Mouse (Mus musculus) heart, postnatal 14 days (tissue): ENCODE results near the gene Atg4d. TPM values are rescaled to one million over a fixed set of nuclear protein-coding genes. Genes with fewer than 3 reads are reported as not detected.
"Not testable (repeated sequence)": the region's sequence is repeated elsewhere in the genome, so short reads cannot be mapped to it uniquely, and the experiment has no call there.

Experiments
- DNase-seq, 2 experiments: peaks; one replicate each; pipeline ENCODE4 v3.0.0; 2021 to 2022
- intact Hi-C: fragments of 180-260 bp; cut with DNase I; formaldehyde crosslinking; loops from one replicate; pipeline ENCODE4 v1.15.1; 2025
- total RNA-seq, 2 experiments: library from RNA; stranded (reverse); gene quantifications; 2 replicates each; pipeline ENCODE4 v1.2.3; 2021

Atg4d gene
- total RNA-seq, 2 experiments from 2014 or later, result 73.3 to 85.0 TPM

- intact Hi-C loops, result no loop called here
- DNase-seq, result no peak
These were observed 3.2 kb downstream of the Atg4d start for GRCm38 (mm10) chr9:21268305-21268704.

GRCm38 (mm10) chr9:21269590-21269989, 4.5 kb downstream of the Atg4d start:
- intact Hi-C loops, DNase-seq: not testable (repeated sequence)

DNA sequence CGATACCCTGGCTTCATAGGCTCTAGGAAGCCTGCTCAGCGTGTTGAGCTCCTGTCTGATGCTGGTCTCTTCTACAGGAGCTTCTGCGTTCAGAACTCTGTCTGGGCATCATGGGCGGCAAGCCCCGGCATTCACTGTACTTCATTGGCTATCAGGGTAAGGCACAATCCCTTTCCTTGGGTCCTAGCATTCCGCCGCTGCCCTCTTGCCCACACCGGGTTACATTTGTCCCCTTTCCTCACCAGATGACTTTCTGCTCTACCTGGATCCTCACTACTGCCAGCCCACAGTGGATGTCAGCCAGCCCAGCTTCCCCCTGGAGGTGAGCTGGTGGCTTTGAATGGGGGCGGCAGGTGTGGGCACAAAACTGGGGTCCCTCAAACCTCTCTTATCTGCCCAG, 7.3 kb downstream of the Atg4d start:
- no peak for DNase-seq
- intact Hi-C loops, result no loop called here

DNA sequence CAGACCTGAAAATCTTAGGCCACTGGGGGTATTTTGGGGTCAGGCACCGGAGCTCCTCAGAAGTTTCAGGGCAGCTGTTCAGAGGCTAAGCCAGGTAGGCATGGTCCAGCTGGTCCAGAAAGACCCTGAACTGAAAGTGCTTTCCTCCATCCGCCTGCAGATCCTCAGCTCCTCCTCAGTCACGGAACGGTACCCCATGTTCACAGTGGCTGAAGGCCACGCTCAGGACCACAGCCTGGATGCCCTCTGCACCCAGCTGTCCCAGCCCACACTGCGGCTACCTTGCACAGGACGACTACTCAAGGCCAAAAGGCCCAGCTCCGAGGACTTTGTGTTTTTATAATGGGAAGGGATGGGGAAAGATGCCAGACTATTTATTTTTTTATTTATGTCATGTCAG, 8.0 kb downstream of the Atg4d start:
- intact Hi-C loops, result no loop called here
- no peak for DNase-seq

DNA sequence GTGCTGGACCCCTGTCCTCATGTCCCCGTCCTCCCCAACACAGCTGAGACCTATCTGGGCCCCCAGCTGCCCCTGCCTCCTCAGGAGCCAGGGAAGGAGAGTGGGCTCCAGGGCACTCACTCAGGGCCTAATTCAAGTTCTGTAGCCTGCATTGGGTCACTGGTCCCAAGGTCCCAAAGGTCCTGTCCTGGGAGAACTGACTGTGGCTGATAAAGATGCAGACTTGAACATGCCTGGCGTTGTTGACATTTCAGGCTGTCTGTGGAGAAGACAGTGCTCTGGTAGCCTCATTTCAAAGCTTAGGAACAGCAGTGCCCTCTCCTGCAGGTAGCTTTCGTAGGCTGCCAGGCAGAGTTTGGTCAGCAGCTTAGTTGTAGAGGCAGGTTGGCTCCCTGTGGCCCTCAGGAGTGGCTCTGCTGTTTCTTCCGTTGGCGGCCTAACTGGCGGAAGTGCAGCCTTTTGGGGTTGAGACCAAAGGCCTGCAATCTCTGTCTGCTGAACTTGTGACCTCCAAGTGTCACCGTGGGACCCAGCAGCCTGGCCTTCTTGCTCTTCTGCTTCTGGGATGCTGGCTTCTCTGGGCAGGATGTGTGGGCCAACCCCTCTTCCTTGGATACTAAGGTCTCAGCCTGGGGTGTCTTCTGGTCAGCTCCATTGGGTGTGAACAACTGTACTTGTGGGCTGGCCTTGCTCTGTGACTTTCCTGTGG, 8.6 kb downstream of the Atg4d start:
- intact Hi-C loops, result no loop called here
- no peak for DNase-seq

DNA sequence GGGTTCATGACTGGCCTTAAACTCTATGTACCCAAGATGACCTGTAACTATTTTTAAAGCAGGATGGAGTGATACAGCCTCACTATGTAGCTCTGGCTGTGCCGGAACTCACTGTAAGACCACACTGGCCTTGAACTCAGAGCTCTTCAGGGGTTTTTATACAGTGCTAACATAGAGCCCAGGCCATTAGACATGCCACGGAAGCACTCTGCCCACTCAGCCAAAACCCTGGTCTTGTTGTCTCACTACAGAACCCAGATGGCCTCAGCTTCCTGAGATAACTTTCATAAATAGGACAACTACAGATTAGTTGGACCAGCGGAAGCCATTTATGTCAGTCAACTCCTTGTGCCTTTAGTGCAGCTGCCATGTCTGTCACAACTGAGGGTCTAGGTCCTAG, 9.2 kb downstream of the Atg4d start:
- intact Hi-C loops, result no loop called here
- DNase-seq, result no peak

DNA sequence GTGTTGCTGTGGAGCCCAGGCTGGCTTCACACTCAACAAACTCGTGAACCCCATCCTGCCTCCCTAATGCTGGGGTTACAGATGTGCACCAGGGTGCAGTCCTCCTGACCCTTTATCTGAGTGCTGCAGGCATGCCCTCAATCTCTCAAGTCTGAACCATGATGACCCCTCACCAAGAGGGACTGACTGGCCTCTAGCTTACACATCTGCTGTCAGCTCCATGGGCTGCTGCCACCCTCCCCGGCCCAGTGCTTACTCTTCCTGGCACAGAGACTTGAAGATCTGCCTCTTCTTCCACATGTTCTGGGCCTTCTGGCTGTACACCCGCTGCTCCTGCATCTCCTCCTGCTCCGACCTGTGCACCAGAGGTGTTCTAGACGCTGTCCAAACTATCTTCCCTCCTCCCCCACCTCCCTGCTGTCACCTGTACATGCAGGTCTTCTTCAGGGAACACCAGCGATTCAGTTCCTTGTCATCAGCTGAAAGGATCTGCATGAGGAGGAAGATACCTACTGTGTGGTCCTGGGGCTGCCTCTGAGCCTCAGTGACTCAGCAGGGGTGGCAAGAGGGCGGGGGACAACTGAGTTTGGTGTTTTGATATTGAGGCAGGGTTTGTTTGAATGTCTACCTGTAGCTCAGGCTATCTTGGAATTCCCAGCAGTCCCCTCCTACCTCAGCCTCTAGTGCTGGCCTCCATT, 10.1 kb downstream of the Atg4d start:
- no peak for DNase-seq
- intact Hi-C loops, result loop anchor here (5.0 kb wide), 1 partner anchor 38 kb away; the partner anchor contains the start of gene Keap1

DNA sequence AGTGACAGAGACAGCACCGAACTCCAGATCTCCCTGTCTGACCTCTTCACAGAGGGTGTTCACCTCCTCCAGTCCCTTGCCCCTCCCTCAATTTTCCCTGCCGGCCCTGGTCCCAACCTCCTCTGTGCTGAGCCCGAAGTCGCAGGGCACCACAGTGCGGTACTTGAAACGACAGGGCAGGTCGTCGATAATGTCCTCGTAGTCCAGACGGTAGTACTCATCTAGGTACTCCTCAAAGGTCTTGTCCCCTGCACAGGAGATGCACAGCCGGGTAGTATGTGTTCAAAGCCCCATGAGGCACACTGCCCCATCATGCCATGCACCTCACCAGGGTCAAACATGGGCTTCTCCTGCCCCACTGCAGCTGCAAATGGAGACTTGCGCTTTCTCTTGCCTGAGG, 10.6 kb downstream of the Atg4d start:
- intact Hi-C loops, result loop anchor here (5.0 kb wide), 1 partner anchor 38 kb away; the partner anchor contains the start of gene Keap1
- no peak for DNase-seq

DNA sequence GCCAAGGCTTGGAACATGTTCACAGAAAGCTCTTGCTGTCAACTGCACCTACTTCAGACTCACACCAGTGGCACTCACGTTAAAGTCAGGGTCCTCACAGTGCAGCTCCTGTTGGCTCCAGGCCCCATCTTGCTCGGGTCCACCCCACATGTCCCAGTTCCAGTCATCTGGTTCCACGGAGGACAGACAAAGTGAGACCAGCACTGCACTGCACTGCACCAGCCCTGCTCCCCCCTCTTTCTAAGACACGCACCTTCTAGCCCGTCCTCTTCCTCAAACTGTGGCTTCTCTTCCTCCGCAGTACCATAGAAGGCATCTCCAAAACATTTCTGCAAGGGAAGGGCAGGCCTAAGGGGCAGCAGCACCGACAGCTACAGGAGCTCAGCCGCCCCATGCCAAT, 11.2 kb downstream of the Atg4d start:
- DNase-seq, result no peak
- intact Hi-C loops, result loop anchor here (5.0 kb wide), 1 partner anchor 39 kb away; the partner anchor contains the start of gene Keap1

DNA sequence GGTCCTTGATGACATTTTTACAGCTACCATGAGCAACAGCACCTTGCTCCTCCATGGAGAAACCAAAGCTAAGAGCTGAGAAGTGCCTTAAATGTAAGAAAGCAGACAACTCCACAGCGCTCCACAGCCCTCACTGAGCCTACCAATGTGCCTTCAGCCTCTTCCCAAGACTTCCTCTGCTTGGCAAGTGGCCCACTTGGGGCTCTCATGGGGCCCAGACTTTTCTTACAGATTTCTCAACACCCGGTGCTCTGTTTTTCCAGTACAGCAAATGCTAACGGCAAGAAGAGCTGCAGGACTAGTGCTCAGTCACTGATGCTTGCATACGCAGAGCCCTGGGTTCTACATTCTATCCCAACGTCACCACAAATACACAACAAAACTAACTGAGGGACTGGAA, 12.7 kb downstream of the Atg4d start:
- no peak for DNase-seq
- intact Hi-C loops, result loop anchor here (5.0 kb wide), 1 partner anchor 40 kb away; the partner anchor contains the start of gene Keap1

DNA sequence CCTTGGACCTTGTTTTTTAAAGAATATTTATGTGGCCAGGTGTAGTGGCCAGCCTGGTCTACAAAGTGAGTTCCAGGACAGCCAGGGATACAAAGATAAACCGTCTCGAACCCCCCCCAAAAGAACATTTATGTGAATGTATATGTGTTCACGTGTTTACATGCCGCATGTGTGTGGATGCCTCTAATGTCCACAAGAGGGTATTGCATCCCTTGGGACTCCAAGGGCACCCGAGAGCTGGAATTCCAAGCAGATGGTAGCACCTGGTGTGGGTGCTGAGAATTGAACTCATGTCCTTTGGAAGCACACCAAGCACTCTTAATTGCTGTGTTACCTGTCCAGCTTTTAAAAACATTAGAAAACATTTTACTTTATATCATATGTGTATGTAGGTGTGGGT, 18.5 kb downstream of the Atg4d start:
- DNase-seq, result no peak
- intact Hi-C loops, result no loop called here

DNA sequence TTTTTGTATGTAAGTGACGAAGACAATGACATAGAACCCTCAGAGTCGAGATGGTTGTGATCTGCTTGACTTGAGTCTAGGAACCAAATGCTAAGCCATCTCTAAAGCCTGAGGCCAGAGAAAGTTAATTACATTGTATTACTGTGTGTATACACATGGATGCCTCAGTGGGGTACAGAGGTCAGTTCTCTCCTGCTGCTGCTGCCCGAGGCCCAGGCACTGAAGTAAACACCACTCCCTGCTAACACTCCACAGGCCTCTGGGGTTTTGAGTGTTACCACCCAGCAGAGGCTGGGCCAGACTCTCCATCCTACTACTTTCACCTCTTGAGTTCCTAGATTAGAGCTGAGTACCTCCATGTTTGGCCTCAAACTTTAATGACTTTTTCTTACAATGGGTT, 18.9 kb downstream of the Atg4d start:
- intact Hi-C loops, result loop anchor here (2.0 kb wide), 1 partner anchor 17 kb away; no protein-coding TSS in a partner anchor
- no peak for DNase-seq

DNA sequence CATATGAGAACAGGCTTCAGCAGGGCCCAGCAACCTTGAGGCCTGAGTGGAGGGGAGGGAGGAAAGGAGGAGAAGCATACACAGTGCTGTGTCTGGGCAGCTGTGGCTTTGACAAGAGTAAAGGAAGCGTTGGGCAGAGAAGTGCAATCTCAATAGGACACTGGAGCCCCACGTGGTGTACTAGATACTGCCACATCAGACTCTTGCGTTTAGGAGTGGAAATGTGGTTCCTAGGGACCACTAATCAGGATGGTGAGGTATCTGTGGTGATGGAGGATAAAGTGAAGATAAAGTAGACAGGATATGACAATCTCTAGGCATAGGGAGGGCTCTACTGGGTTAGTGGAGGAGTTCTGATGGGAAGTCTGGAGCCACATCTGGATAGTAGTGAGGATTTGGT, 21.7 kb downstream of the Atg4d start:
- intact Hi-C loops, result loop anchor here (2.0 kb wide), 1 partner anchor 44 kb away; no protein-coding TSS in a partner anchor

GRCm38 (mm10) chr9:21287571-21288402, 22.7 kb downstream of the Atg4d start, which contains the start of gene Kri1:
Kri1 (minus strand) TSS chr9:21287969.
- intact Hi-C loops, result loop anchor here (2.0 kb wide), 1 partner anchor 45 kb away; no protein-coding TSS in a partner anchor
- DNase-seq, result peak; percentile 97 to 98

More for the DNA sequence above, 21.7 kb downstream of the Atg4d start:
- DNase-seq, result no peak

DNA sequence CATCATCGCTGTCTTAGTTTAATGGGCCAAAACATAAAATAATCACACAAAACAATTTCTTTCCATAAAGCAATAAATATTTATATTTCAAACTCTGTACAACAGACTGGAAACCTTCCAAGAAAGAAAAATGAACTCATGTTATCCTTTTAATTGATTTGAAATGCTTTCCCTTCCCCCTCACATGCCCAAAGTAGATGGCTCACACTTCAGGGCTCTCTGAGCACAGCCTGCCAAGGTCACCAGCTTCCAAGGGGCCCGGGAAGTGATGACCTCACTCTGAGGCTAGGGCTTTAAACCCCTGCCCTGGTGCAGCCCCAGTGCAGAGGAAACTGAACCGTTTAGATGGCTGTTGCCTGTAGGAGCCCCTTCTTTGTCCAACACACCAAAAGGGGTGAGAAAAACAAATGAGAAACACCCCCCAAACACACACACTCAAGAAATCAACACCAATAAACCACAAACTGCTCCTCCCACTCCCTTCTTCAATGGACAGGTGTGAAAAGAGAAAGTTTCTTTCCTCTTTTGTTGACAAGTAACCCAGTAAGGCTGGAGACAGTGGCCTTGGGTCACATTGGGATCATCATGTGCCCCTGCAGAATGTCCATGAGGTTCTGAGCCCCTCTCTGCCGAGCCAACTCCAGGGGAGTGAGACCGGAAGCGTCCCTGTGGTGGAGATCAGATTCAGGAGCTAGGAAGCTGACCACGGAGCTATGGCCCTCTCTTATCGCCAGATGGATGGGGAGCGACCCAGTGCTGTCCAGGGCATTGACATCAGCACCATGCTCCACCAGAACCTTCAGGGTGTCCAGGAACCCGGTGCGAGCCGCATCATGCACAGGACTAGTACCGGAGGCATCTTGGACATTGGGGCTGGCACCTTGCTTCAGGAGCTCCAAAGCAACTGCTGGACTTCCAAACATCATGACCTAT, 23.6 kb downstream of the Atg4d start:
- DNase-seq, result peak in 1 of 2 experiments; percentile 29
- intact Hi-C loops, result no loop called here

- no peak for DNase-seq
- intact Hi-C loops, result no loop called here
These were observed 24.2 kb downstream of the Atg4d start for GRCm38 (mm10) chr9:21289337-21289671.

- intact Hi-C loops, result no loop called here
These were observed 25.5 kb downstream of the Atg4d start for GRCm38 (mm10) chr9:21290589-21290988.

DNA sequence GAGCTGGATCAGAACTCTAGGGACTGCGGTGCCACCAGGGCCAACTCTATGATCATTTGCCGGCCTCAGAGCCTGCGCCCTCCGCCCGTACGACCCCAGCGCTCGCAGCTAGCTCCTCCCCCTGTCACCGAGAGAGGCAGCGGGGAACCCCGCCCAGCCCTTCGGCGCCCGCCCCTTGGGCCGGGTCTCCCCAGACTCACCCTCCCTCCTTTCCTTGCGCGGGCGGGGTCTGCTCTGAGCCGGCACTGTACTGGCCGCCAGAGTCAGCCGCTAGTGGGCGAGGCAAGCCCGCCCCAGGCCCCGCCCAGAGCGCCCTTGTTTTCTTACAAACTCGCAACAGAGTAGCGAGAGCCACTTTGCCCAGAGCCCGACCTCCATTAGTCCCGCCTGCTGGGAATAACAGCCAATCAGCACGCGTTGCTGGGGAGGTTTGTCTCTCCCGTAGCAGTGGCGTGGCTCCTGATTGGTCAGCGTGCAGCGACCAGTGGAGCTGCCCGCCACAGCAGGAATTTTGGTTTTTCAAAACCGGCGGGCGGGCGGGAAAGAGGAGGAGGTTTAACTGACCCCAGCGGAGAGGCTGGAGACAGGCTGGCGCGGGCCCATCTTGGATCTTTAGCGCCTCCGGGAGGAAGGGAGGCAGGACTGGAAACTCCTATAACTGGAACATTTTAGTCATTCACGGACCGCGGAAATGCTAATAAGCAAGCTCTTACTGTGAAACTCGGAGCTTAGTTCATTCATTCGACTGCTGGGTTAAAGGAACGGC, 26.1 kb downstream of the Atg4d start, which contains the start of gene Cdkn2d:
Gene Cdkn2d, minus strand, starts transcription at position 386 of the 766 bp plus-strand sequence.
- DNase-seq, result peak; percentile 99 to 100
- intact Hi-C loops, result no loop called here

More at GRCm38 (mm10) chr9:21290589-21290988, 25.5 kb downstream of the Atg4d start:
- no peak for DNase-seq

DNA sequence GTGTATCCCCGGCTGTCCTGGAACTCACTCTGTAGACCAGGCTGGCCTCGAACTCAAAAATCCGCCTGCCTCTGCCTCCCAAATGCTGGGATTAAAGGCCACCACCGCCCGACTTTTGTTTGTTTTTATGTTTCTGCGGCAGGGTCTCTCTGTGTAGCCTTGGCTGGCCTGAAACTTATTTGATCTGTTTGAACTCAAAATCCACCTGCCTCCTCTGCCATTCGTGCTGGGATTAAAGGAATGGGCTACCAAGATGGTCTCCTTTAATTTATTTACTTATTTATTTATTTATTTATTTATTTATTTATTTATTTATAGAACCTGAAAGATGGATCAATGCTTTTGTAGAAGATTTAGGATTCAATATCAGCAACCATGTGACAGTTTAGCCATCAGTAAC, 26.8 kb downstream of the Atg4d start:
- intact Hi-C loops, DNase-seq: not testable (repeated sequence)
